Mouse (Mus musculus): ENCODE measurements at regions not wholly inside any gene's neighbourhood (a gene's known extent, or its start where the extent isn't known, plus 50 kb on each side); places are given as distances from the start of the nearest gene placed in this dataset.

DNA sequence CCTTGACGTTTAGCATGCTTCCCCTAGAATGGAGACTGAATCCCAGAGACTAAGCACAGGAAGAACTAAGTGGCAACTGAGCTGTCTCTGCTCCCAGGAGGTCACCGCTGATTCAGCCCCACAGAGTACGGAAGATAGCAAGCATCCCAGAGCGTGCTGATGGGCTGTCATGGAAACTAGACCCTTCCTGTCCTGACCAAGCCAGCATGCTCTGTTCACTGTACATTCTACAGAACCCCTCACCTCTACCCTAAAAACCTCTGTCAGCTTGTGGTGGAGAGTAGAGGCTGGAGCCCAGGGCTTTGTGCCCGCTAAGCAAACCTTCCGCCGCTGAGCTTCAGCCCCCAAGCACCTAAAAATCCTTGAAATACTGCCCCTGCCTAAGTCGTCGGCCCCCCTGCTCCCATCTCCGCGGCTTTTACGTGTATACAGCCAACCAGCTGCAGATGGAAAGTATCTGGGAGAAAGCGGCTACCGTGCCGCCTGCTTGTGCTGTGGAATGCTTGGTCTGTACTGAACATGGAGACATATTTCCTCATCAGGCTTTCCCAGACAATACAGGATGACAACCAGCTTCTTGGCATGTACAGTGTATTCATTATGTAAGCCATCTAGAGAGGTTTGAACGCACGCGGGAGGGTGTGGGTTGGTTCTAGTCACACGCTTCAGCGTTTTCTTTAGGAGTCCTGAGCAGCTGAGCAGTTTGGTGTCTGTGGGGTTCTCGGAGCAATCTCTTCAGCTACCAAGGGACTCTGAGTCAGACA, 237.1 kb downstream of the Tshz3 start:
- TF ChIP-seq CTCF (IDR thresholded peaks at IDR 0.05; ENCODE audit: control insufficient read depth, insufficient read depth, insufficient read length) (no peak), MAX (IDR thresholded peaks at IDR 0.05) (no peak), CEBPB (IDR thresholded peaks at IDR 0.05; ENCODE audit: low read depth) (no peak), FOSL1 (IDR thresholded peaks at IDR 0.05; ENCODE audit: insufficient read depth, low read length, poor library complexity, severe bottlenecking) (no peak), MYOG (IDR thresholded peaks at IDR 0.05; ENCODE audit: control insufficient read depth, extremely low read depth, insufficient read length) (no peak)
